Mouse (Mus musculus): ENCODE results near the gene Rbfox1.

The Rbfox1 gene

DNA sequence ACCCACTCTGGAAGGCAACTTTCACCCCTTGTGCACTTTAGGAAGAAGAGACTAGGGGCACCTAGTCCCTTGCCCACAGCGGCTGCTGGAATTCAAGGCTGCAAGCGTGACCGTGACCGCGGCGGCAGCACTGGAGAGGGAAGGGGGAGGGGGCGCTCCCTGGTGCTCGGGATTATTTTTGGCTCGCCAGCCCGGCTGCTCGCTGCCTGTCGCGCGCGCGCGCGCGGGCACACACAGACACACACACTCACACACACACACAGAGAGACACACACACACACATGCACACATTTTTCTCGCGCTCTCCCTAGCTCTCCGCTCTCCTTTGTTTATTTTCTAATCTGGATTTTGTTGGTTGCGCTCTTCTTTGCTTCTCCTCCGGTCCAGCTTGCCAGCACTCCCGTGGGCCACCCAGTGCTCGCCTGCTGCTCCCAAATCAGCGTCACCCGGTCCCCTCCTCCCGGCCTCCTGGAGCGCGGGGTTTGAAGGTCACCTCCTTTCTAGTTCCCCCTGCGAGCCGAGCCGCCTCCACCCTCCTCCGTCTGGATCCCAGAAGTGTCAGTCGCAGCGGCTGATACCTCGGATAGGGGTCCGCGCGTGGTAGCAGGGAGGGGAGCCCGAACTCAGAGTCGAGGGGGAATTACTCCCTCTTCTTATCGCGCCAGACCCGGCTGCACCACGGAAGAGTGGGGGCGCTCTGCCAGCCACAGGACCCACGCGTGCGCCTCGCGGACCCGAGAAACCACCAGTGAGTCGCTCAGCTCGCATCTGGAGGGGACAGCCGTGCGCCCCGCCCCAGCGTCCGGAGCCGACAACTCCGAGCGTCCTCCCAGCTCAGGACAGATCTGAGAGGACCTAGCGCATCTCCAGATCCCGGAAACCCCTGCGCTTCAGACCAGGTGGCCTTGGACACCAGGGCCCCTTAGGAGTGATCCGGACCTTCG is at the start of gene Rbfox1:
TSS of gene Rbfox1 (plus strand) at position 610 of the 944 bp plus-strand sequence.
- in situ Hi-C loops (cut with MboI; ENCODE audit: low sequenced_read_pairs) = no loop called here

- in situ Hi-C loops (cut with MboI; ENCODE audit: low sequenced_read_pairs) = no loop called here
These were observed 48.4 kb upstream of the Rbfox1 start for GRCm38 (mm10) chr16:5836744-5837143.

DNA sequence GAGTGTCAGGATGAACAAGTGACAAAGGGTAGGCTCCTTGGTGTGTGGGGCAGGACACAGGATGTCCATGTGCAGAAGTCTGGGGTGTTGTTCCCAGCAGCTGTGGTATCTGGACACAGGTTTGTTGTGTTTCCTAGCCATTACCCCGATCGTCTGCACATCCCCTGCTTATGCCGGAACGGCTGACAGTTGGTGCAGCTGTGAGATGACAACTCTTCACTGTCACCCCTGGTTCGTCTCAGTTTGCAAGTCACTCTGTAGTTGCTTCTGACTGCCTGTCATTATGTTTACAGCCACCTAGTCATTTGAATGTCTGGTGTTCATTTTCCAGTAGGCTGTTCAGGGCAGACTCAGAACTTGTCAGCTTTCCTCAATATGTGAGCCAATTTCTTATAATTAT is 44.0 kb upstream of the Rbfox1 start:
- in situ Hi-C loops (cut with MboI; ENCODE audit: low sequenced_read_pairs) = no loop called here

- in situ Hi-C loops (cut with MboI; ENCODE audit: low sequenced_read_pairs) = no loop called here
These were observed 39.5 kb upstream of the Rbfox1 start for GRCm38 (mm10) chr16:5845645-5846044.

DNA sequence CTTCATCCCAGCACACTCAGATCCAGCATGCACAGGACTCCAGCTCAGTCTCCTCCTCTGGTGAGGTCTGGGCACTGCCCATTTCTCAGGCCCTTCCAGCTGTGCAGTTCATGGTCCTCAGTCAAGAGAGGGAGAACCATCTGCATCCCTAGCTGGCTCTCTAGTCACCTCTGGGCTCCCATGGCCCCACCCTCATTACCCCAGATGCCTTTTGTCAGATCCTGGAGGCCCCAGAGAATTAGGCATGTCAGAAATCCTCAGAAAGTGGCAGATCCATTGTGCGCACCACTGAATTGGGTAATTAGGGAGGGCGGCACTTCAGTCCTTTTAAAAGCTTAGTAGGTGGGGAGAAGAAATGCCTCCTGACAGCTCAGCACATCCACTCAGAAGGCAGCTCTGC is 32.1 kb upstream of the Rbfox1 start:
- in situ Hi-C loops (cut with MboI; ENCODE audit: low sequenced_read_pairs) = no loop called here

- in situ Hi-C loops (cut with MboI; ENCODE audit: low sequenced_read_pairs) = no loop called here
These were observed 20.8 kb upstream of the Rbfox1 start for GRCm38 (mm10) chr16:5864350-5864749.

DNA sequence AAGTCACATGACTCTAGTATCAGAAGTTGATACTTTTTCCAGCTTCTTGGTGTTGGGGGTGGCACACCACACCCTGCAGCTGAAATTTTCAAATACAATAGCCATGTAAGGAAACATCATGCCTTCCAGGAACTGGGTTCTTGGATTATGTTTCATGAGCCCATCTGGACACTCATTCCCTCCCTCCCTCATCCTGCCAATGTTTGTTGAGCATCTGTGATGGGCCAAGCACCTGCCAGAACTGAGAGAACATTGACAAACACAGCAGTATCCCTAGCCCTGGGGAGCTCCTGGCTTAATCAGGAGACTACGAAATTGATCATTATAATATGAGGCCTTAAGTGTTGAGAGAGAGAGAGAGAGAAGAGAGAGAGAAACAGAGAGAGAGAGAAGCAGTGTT is 18.2 kb upstream of the Rbfox1 start:
- in situ Hi-C loops (cut with MboI; ENCODE audit: low sequenced_read_pairs) = no loop called here

DNA sequence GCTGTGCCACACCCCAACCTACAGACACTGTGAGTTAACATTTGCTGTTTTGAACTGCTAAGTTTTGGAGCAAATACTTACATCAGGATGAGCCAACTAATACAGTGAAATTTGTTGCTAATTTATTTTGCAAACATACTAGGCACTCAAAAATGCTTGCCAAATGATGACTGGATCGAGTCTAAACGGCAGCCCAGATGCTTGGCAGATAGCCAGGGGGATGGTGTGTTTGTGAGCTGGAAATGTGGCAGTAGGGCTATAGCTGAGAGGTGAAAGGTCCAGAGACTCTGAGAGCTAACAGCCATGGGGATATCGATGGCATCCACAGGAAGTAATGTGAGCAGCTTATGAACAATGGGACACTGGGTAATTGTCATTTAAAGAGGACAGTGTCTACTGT is 14.8 kb upstream of the Rbfox1 start:
- in situ Hi-C loops (cut with MboI; ENCODE audit: low sequenced_read_pairs) = no loop called here

DNA sequence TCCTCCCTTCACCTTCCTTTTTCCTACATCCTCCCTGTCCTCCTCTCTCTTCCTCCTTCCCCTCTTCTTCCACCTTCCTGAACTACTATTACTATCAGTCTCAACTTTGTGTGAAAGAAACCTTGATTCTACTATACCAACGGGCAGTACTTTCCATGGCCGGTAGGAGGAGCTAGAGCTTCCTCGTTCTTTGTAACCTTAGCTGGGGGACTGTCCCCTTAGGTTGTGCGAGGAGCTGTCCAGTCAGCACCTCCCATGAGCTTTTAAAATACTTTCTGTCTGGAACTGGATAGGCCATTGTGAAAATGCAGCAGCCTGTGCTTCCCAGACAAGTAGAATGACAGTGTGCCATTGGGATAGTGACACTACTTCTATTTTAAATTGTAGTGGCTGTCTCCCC is 3.3 kb upstream of the Rbfox1 start:
- in situ Hi-C loops (cut with MboI; ENCODE audit: low sequenced_read_pairs) = no loop called here

DNA sequence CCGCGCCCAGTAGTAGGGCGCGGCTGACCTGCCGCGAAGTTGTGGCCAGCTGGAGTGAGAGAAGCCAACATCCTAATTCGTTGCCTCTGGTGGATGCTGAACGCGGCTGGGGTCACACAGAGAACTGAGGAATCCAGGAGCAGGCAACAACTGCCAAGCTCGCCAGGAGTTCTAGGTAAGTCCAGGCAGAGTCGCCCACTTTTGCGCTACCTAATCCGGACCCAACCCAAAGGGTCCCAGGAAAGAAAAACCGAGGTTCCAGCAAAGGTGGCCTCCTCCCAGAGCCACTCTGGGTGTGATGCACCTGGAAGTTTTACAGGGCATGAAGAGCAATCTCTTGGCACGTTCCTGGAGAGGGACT is 515 bp downstream of the Rbfox1 start:
- in situ Hi-C loops (cut with MboI; ENCODE audit: low sequenced_read_pairs) = no loop called here

- in situ Hi-C loops (cut with MboI; ENCODE audit: low sequenced_read_pairs) = no loop called here
These were observed 10.4 kb downstream of the Rbfox1 start for GRCm38 (mm10) chr16:5895564-5895963.

DNA sequence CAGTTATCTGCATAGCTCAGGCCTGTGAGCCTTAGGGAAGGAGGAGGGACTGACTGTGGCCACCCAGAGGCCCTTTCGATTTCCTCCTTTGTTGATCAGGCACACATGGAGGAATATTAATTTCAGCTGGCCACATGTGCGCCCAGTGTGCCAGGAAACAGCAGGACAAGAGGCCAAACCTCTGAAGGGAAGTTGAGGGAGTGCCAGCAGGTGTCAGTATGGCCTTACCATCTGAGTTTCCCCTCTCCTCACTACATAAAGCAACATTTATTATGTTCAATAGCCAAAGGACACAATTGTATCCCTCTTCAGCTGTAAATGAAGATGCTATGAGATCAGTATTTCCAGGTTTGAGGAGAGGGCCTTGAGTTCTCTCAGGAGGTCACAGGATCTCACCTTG is 13.2 kb downstream of the Rbfox1 start:
- in situ Hi-C loops (cut with MboI; ENCODE audit: low sequenced_read_pairs) = no loop called here

DNA sequence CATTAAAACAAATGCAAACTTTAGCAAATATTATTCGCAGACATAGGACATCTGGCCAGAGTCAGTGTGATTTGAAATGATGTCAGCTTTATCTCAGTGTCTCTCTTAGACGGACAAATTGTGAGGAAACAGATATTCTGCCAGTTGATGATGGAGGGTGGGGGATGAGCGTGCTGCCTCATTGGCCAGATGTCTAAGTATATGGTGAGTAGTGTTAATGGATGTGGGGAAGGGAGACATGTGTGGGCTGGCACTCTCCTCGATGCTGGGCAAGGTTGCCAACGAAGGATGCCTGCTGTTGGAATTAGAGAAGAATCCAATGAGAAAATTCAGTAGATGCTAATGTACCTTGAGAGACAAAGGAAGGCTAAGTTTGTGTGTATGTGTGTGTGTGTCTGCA is 25.6 kb downstream of the Rbfox1 start:
- in situ Hi-C loops (cut with MboI; ENCODE audit: low sequenced_read_pairs) = no loop called here

DNA sequence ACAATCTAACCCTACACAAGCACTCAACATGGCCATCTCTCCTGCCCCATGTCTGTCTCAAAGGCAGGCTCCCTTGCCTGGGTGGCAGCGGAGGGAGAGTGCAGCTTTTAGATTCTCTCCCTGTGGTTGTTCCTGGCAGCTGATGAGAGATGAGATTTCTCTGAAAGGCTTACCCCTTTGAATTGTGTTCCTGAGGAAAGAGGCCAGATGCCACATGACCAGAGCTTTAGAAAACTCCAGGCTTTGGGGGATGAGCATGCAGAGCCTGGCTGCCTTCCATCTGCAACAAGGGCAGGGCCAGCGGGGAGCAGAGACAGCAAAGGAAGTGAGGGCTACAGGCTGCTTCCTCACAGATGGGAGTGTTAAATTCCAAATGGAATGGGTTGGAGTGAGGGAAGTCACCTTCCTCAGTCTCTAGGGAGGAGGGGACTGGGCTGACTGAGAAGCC is 26.7 kb downstream of the Rbfox1 start:
- in situ Hi-C loops (cut with MboI; ENCODE audit: low sequenced_read_pairs) = no loop called here

GRCm38 (mm10) chr16:5917937-5918336 is 32.8 kb downstream of the Rbfox1 start:
- in situ Hi-C loops (cut with MboI; ENCODE audit: low sequenced_read_pairs) = no loop called here

- in situ Hi-C loops (cut with MboI; ENCODE audit: low sequenced_read_pairs) = no loop called here
These were observed 41.8 kb downstream of the Rbfox1 start for GRCm38 (mm10) chr16:5926986-5927385.

GRCm38 (mm10) chr16:5931680-5932079 is 46.5 kb downstream of the Rbfox1 start:
- in situ Hi-C loops (cut with MboI; ENCODE audit: low sequenced_read_pairs) = no loop called here

- in situ Hi-C loops (cut with MboI; ENCODE audit: low sequenced_read_pairs) = no loop called here
These were observed 54.9 kb downstream of the Rbfox1 start for GRCm38 (mm10) chr16:5940016-5940415.

GRCm38 (mm10) chr16:5945682-5946081 is 60.5 kb downstream of the Rbfox1 start:
- in situ Hi-C loops (cut with MboI; ENCODE audit: low sequenced_read_pairs) = no loop called here

DNA sequence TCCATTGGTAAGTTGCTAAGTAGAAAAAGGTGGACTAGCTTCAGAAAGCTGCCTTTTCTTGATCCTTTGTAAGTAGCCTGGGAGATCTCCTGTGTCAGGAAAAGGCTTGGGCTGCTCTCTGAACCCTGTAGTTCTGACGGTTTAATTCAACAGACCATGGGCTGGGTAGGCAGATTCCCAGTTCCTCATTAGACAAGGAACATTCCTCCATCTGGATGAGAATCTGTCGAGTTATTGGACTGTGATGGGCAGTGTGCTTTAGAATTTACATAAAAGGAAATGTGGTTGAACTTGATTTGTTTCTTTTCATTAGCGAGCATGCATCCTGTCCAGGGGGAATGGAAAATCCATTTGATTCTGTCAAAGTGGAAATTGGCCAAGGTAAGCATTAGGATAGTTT is 68.0 kb downstream of the Rbfox1 start:
- in situ Hi-C loops (cut with MboI; ENCODE audit: low sequenced_read_pairs) = no loop called here

GRCm38 (mm10) chr16:5957418-5957817 is 72.3 kb downstream of the Rbfox1 start:
- in situ Hi-C loops (cut with MboI; ENCODE audit: low sequenced_read_pairs) = no loop called here

DNA sequence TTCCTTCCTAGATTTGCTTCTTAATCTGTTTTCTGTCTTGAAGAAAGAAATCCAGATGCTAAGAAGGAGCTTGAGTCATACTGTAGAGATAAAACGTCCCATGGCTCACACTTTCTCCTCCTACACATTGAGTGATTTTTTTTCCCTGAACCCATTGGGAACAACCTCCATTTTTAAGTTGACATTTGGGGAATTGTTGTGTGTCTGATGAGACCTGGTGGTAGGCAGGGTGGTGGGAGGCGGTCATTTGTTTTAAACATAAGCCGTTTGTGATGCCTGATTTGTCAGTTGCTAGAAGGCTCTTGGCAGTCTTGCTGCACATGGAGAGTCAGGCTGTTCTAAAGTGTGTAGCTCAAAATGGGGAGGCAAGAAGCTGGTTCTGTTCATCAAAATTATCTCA is 76.6 kb downstream of the Rbfox1 start:
- in situ Hi-C loops (cut with MboI; ENCODE audit: low sequenced_read_pairs) = no loop called here

GRCm38 (mm10) chr16:5974172-5974571 is 89.0 kb downstream of the Rbfox1 start:
- in situ Hi-C loops (cut with MboI; ENCODE audit: low sequenced_read_pairs) = no loop called here

Data from CH12F3 (cell line).